Mouse (Mus musculus) midbrain, embryonic 15.5 days (tissue): ENCODE data around the gene Eif4e. TPM values are rescaled to one million over a fixed set of nuclear protein-coding genes. Genes with fewer than 3 reads are reported as not detected.

Source experiments
- ATAC-seq: fragments of 200-750 bp; cut with Nextera tagmentation; replicated peaks from 2 replicates; pipeline ENCODE4 v1.8.0; 2017; ENCODE audit warnings: moderate TSS enrichment
- H3K27ac ChIP-seq: fragments of 300-500 bp; sonication (generic); 2 replicates; pipeline ENCODE4 v1.5.1; 2015; ENCODE audit warnings: mild to moderate bottlenecking, inconsistent platforms
- H3K27me3 ChIP-seq: fragments of 300-500 bp; sonication (generic); replicated peaks from 2 replicates; pipeline ENCODE4 v1.6.1; 2015; ENCODE audit warnings: inconsistent platforms
- H3K36me3 ChIP-seq: fragments of 300-500 bp; sonication (generic); replicated peaks from 2 replicates; pipeline ENCODE4 v1.6.1; 2015; ENCODE audit warnings: inconsistent platforms
- H3K4me1 ChIP-seq: fragments of 300-500 bp; sonication (generic); 2 replicates; pipeline ENCODE4 v1.6.1; 2015; ENCODE audit warnings: inconsistent platforms
- H3K4me2 ChIP-seq: fragments of 300-500 bp; sonication (generic); 2 replicates; pipeline ENCODE4 v1.6.1; 2015; ENCODE audit warnings: inconsistent platforms, mild to moderate bottlenecking, moderate library complexity
- H3K4me3 ChIP-seq: fragments of 300-500 bp; sonication (generic); 2 replicates; pipeline ENCODE4 v1.5.1; 2015; ENCODE audit warnings: mild to moderate bottlenecking, inconsistent platforms
- H3K9ac ChIP-seq: fragments of 300-500 bp; sonication (generic); 2 replicates; pipeline ENCODE4 v1.6.1; 2015; ENCODE audit warnings: mild to moderate bottlenecking, inconsistent platforms
- H3K9me3 ChIP-seq: fragments of 300-500 bp; sonication (generic); 2 replicates; pipeline ENCODE4 v1.6.1; 2016; ENCODE audit warnings: inconsistent platforms
- WGBS: fragments of 180-500 bp; shearing (Covaris S2); methylation state at CpG from one replicate; pipeline ENCODE4 v1.1.7; 2015; ENCODE audit warnings: mixed read lengths; 5-methylcytosine and 5-hydroxymethylcytosine counted together
- polyA plus RNA-seq: library from polyadenylated mRNA; unstranded; fragments of >200 nt; fragmentation: Nextera tagmentation; extraction: Ambion mirVana; gene quantifications from 2 replicates; pipeline ENCODE4 v1.2.1, GENCODE M21; 2015

The Eif4e gene
- polyA plus RNA-seq, 1 experiment from 2014 or later = 364 TPM

- H3K4me2 ChIP-seq = no peak overlapping the region
- no peak for ATAC-seq
- no peak overlapping the region for H3K9ac ChIP-seq
- WGBS = 71% methylated on average over 4 of the region's 4 CpGs
- H3K4me1 ChIP-seq = no peaks in the 10 kb centered on the region
- no peaks in the 10 kb centered on the region for H3K27me3 ChIP-seq
- H3K9me3 ChIP-seq = no peaks in the 10 kb centered on the region
- H3K36me3 ChIP-seq = no peaks in the 10 kb centered on the region
- no peak overlapping the region for H3K4me3 ChIP-seq
- H3K27ac ChIP-seq = no peak overlapping the region
Measured at GRCm38 (mm10) chr3:138498731-138499130, 27.2 kb upstream of the Eif4e start.

DNA sequence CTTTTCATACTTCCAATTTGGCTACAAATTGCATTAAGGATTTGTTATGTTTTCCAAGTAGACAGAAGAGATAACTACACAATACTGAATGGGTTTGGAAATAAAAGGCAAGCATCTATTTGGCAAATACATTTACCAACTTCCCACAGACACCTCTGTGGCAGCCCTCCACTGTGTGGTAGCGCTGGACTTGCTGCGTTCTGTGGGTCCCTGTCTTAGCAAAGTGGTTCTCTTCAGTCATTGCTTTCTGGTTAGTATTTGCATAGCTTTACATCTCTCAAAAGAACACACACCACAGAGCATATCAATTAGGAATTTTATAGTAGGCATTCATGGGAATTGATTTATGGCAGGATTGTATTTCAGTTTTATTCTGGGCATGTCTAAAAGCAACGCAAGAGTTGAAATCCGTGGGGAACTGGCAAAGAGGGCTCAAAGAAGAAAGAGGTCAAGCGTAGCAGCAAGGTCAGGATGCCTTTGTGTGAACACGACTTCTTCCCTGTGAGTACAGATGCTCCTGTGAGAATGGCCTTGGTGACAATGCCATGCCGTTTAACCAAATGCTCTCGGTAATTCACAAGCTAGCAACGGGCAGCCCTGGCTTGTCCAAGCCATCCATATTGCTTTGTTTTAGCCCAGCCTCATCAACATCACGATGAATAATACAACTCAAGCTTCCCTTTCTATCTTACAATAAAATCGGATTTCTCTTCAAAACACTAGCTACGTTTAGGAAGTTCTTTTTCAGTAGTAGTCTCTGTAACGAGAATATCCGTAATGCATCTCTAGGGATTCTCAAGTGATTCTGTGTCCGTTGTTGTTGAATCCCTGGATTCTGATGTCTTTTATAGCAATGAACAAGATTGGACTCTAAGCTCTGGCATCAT lies 25.9 kb upstream of the Eif4e start:
- H3K4me3 ChIP-seq = no peak overlapping the region
- H3K4me1 ChIP-seq = no peaks in the 10 kb centered on the region
- H3K9ac ChIP-seq = no peak overlapping the region
- WGBS = 12% methylated on average over 15 of the region's 15 CpGs
- no peaks in the 10 kb centered on the region for H3K27me3 ChIP-seq
- H3K4me2 ChIP-seq = 0 out of 2 replicates have a peak overlapping the region, but pooled peaks have one; percentile 0
- H3K27ac ChIP-seq = no peak overlapping the region
- no peaks in the 10 kb centered on the region for H3K9me3 ChIP-seq
- ATAC-seq = 0 out of 2 replicates have a peak, but pooled peaks have one; percentile 48
- H3K36me3 ChIP-seq = no peaks in the 10 kb centered on the region

DNA sequence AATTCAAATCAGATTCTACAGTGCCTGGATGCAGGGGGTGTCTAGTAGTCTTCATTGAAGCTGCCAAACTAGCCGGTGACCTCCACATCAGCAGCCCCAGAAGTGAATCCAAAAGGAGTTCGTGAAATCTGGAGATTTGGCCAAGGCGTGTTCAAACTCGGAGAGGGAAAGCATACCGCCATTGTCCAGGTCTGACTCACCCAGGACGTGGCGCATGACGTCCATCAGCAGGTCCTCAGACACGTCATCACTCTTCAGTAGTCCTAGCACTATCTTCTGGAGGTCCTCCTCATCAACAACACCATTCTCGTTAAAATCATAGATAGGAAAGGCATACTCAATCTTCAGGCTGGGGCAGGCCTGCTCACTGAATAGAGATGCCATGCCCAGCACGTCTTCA lies 22.2 kb upstream of the Eif4e start:
- no peaks in the 10 kb centered on the region for H3K27me3 ChIP-seq
- ATAC-seq = no peak

GRCm38 (mm10) chr3:138506749-138507148 lies 19.2 kb upstream of the Eif4e start:
- Histone ChIP-seq H3K36me3 (no peaks in the 10 kb centered on the region), H3K4me1 (no peaks in the 10 kb centered on the region), H3K9ac (no peak overlapping the region), H3K4me3 (no peak overlapping the region), H3K4me2 (no peak overlapping the region), H3K27ac (no peak overlapping the region), H3K27me3 (no peaks in the 10 kb centered on the region), H3K9me3 (no peaks in the 10 kb centered on the region)
- ATAC-seq = 0 out of 2 replicates have a peak, but pooled peaks have one; percentile 31
- WGBS = 50% methylated on average over 6 of the region's 6 CpGs

More for the DNA sequence above, 22.2 kb upstream of the Eif4e start:
- no peaks in the 10 kb centered on the region for H3K4me1 ChIP-seq
- no peak overlapping the region for H3K4me3 ChIP-seq
- no peak overlapping the region for H3K4me2 ChIP-seq
- H3K9me3 ChIP-seq = no peaks in the 10 kb centered on the region
- no peaks in the 10 kb centered on the region for H3K36me3 ChIP-seq
- H3K9ac ChIP-seq = no peak overlapping the region
- WGBS = 88% methylated on average over 11 of the region's 11 CpGs
- H3K27ac ChIP-seq = no peak overlapping the region

DNA sequence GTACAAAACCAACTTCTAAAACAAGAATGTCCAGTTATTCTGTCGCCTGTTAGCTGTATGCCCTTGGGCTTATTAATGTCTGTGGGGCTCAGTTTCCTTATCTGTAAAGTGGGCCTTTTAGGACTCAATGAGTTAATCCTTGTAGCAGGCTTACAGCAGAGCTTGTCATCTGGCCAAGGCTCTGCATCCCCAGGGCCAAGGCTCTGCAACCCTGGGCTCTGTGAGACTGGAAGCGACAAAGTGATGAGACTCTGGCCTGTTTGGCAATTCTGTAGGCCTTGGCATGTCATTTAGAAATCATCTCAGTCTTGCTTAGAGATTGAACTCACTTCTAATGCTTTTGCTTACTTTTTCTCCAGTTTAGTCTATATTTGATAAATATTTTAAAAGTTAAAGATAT lies 16.4 kb upstream of the Eif4e start:
- ATAC-seq = no peak
- Histone ChIP-seq H3K4me1 (no peaks in the 10 kb centered on the region), H3K27me3 (no peaks in the 10 kb centered on the region), H3K9ac (no peak overlapping the region), H3K9me3 (no peaks in the 10 kb centered on the region), H3K4me3 (no peak overlapping the region), H3K27ac (no peak overlapping the region), H3K36me3 (no peaks in the 10 kb centered on the region), H3K4me2 (no peak overlapping the region)
- WGBS = 91% methylated on average over 2 of the region's 2 CpGs

GRCm38 (mm10) chr3:138510471-138510870 lies 15.5 kb upstream of the Eif4e start:
- Histone ChIP-seq H3K4me2 (no peak overlapping the region), H3K27ac (no peak overlapping the region), H3K9me3 (no peaks in the 10 kb centered on the region), H3K9ac (no peak overlapping the region), H3K36me3 (no peaks in the 10 kb centered on the region), H3K27me3 (no peaks in the 10 kb centered on the region), H3K4me1 (peaks cover under 1% of the 10 kb centered on the region; the same call in 1 of the 2 replicates), H3K4me3 (no peak overlapping the region)
- ATAC-seq = no peak
- WGBS = 82% methylated on average over 5 of the region's 5 CpGs

DNA sequence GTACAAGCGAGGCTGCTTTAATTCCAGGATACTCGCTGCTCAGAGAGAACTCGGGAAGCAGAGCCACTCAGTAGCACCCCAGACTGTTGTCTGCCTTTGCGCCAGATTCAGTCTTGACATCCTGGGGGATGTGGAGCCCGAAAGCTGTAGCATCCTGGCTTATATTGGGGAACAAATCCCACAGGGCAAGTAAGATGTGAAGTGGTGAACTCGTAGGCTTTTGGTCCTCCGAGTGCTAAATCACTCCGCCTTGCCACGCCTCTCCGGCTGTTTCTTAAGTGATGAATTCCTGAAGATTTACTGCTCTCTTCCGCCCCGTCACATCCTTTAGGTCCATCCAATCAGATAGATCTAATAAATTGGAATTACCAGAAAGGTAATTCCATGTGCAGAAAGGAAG lies 12.7 kb upstream of the Eif4e start:
- 37% methylated on average over 12 of the region's 12 CpGs for WGBS
- peak overlapping the region; percentile 24 for H3K4me3 ChIP-seq

GRCm38 (mm10) chr3:138514749-138515148 lies 11.2 kb upstream of the Eif4e start:
- no peak for ATAC-seq
- peaks cover 6% of the 10 kb centered on the region; the same call in 1 of the 2 replicates for H3K4me1 ChIP-seq
- H3K27me3 ChIP-seq = no peaks in the 10 kb centered on the region
- no peak overlapping the region for H3K27ac ChIP-seq
- H3K9me3 ChIP-seq = no peaks in the 10 kb centered on the region
- H3K9ac ChIP-seq = no peak overlapping the region
- no peaks in the 10 kb centered on the region for H3K36me3 ChIP-seq
- 47% methylated on average over 3 of the region's 3 CpGs for WGBS
- no peak overlapping the region for H3K4me2 ChIP-seq
- no peak overlapping the region for H3K4me3 ChIP-seq

More for the DNA sequence above, 12.7 kb upstream of the Eif4e start:
- ATAC-seq = no peak
- Histone ChIP-seq H3K36me3 (no peaks in the 10 kb centered on the region), H3K27me3 (no peaks in the 10 kb centered on the region), H3K4me1 (peaks cover 6% of the 10 kb centered on the region; the same call in 1 of the 2 replicates), H3K4me2 (peak overlapping the region; percentile 40), H3K9me3 (no peaks in the 10 kb centered on the region), H3K27ac (no peak overlapping the region), H3K9ac (no peak overlapping the region; the same call in 1 of the 2 replicates)

DNA sequence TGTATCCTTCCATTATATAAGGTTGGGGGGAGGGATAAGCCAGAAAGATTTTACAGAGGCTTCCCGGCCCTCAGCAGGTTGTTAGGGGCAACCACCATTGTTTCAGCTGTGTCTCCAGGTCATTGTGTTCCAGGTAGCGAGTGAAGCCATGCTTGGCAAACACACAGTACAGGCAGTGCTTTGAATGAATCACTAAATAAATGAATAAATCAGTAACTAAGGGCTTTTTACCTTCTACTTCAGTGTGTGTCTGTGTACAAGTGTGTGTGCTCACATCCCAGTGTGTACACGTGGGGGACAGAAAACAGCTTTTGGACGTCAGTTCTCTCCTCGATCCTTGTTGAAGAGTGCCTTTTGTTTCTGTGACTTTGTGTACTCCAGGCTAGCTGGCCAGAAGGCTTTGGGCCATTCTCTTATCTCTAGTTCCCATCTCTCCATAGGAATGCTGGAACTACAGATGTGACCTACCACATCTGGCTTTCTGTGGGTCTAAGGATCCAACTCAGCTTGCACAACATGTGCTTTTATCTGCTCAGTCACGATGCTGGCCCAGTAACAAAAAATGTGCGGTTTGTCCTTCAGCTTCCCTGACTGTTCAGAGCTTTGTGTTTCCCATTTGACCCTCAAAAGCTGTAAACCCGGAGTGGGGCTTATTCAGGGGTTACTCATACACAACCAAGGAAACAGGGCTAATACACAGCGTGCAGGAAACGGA lies 10.2 kb upstream of the Eif4e start:
- H3K4me1 ChIP-seq = peaks cover 6% of the 10 kb centered on the region; the same call in 1 of the 2 replicates
- whole genome bisulfite sequencing = 22% methylated on average over 10 of the region's 10 CpGs
- ATAC-seq = peak; percentile 75

GRCm38 (mm10) chr3:138517881-138518280 lies 8.1 kb upstream of the Eif4e start:
- no peaks in the 10 kb centered on the region for H3K27me3 ChIP-seq
- H3K4me3 ChIP-seq = no peak overlapping the region
- no peak overlapping the region for H3K9ac ChIP-seq
- no peak overlapping the region for H3K27ac ChIP-seq
- no peaks in the 10 kb centered on the region for H3K36me3 ChIP-seq
- WGBS = 69% methylated on average over 3 of the region's 3 CpGs
- peaks cover 6% of the 10 kb centered on the region; the same call in 1 of the 2 replicates for H3K4me1 ChIP-seq
- no peaks in the 10 kb centered on the region for H3K9me3 ChIP-seq
- no peak for ATAC-seq
- no peak overlapping the region for H3K4me2 ChIP-seq

More for the DNA sequence above, 10.2 kb upstream of the Eif4e start:
- H3K9ac ChIP-seq = no peak overlapping the region
- H3K36me3 ChIP-seq = no peaks in the 10 kb centered on the region
- H3K9me3 ChIP-seq = no peaks in the 10 kb centered on the region
- no peak overlapping the region for H3K4me3 ChIP-seq
- H3K4me2 ChIP-seq = no peak overlapping the region
- H3K27me3 ChIP-seq = no peaks in the 10 kb centered on the region
- no peak overlapping the region for H3K27ac ChIP-seq

GRCm38 (mm10) chr3:138519218-138519617 lies 6.8 kb upstream of the Eif4e start:
- Histone ChIP-seq H3K36me3 (no peaks in the 10 kb centered on the region), H3K4me2 (no peak overlapping the region), H3K27ac (no peak overlapping the region), H3K27me3 (no peaks in the 10 kb centered on the region), H3K4me1 (peaks cover 6% of the 10 kb centered on the region; the same call in 1 of the 2 replicates), H3K9me3 (no peaks in the 10 kb centered on the region), H3K9ac (no peak overlapping the region), H3K4me3 (no peak overlapping the region)
- WGBS = 85% methylated on average over 6 of the region's 6 CpGs
- no peak for ATAC-seq

DNA sequence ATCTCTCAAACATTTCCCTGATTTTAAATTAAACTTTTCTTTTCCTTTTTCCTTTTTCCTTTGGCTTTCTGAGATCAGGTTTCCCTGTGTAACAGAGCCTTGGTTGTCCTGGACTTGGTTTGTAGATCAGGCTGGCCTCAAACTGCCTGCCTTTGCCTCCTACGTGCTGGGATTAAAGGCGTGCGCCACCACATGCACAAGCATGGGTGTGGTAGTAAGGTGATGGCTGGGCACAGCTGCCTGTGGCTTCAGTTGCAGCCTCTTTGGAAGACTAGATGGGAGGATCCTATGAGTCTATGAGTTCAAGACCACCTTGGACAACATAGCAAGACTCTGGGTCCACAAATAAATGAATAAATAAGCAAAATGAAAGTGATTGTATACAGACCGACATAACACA lies 2.0 kb upstream of the Eif4e start:
- H3K9me3 ChIP-seq = no peaks in the 10 kb centered on the region
- 0 out of 2 replicates have a peak, but pooled peaks cover 3% of the 10 kb centered on the region for H3K27me3 ChIP-seq
- H3K9ac ChIP-seq = no peak overlapping the region
- H3K4me3 ChIP-seq = no peak overlapping the region
- no peak overlapping the region for H3K4me2 ChIP-seq
- 94% methylated on average over 4 of the region's 4 CpGs for WGBS
- peaks cover 16% of the 10 kb centered on the region for H3K4me1 ChIP-seq
- no peaks in the 10 kb centered on the region for H3K36me3 ChIP-seq
- H3K27ac ChIP-seq = no peak overlapping the region
- ATAC-seq = no peak
